Mouse (Mus musculus): ENCODE measurements at regions not wholly inside any gene's neighbourhood (a gene's known extent, or its start where the extent isn't known, plus 50 kb on each side); places are given as distances from the start of the nearest gene placed in this dataset.

GRCm38 (mm10) chr13:111050097-111050496 is 204.7 kb upstream of the Actbl2 start:
- Histone ChIP-seq H3K4me2 (ENCODE audit: low read depth) (no peak overlapping the region), H3K9me3 (ENCODE audit: control insufficient read depth, low read length) (no peaks in the 10 kb centered on the region), H3K36me3 (replicated peaks; ENCODE audit: control insufficient read depth, insufficient read depth, low read depth) (no peaks in the 10 kb centered on the region), H3K4me3 (ENCODE audit: insufficient read depth in 1 of 2, low read depth in 2 of 2, low read length in 2 of 2) (no peak overlapping the region), H3K4me1 (replicated peaks; ENCODE audit: control insufficient read depth in 2 of 2, insufficient read depth in 2 of 2, low read length in 1 of 2) (0 out of 4 replicates have a peak, but pooled peaks cover 0 to 1% of the 10 kb centered on the region in 2 experiments), H3K9ac (replicated peaks) (no peak overlapping the region), H3K27me3 (ENCODE audit: control insufficient read depth, insufficient read depth, low read length) (no peaks in the 10 kb centered on the region), H3K27ac (no peak overlapping the region)
- TF ChIP-seq CTCF (IDR thresholded peaks at IDR 0.05; ENCODE audit: low read depth): no peak
- TF ChIP-seq EP300 (IDR thresholded peaks at IDR 0.05; ENCODE audit: low read depth): no peak
- ATAC-seq (ENCODE audit: insufficient read depth) (no peak), DNase-seq (ENCODE audit: low read depth in 3 of 3, low spot score in 3 of 3) (no peak)
- 45% methylated on average over 6 of the region's 6 CpGs for WGBS (ENCODE audit: insufficient replicate concordance)

GRCm38 (mm10) chr13:111055817-111056216 is 199.0 kb upstream of the Actbl2 start:
- H3K27me3 ChIP-seq (ENCODE audit: control insufficient read depth, insufficient read depth, low read length): no peaks in the 10 kb centered on the region
- no peaks in the 10 kb centered on the region for H3K4me1 ChIP-seq (replicated peaks; ENCODE audit: control insufficient read depth in 2 of 2, insufficient read depth in 2 of 2, low read length in 1 of 2)
- no peak for TF ChIP-seq EP300 (IDR thresholded peaks at IDR 0.05; ENCODE audit: low read depth)
- TF ChIP-seq CTCF (IDR thresholded peaks at IDR 0.05; ENCODE audit: low read depth): no peak
- H3K4me3 ChIP-seq (ENCODE audit: insufficient read depth in 1 of 2, low read depth in 2 of 2, low read length in 2 of 2): no peak overlapping the region
- ATAC-seq (ENCODE audit: insufficient read depth): no peak
- no peaks in the 10 kb centered on the region for H3K9me3 ChIP-seq (ENCODE audit: control insufficient read depth, low read length)
- H3K36me3 ChIP-seq (replicated peaks; ENCODE audit: control insufficient read depth, insufficient read depth, low read depth): no peaks in the 10 kb centered on the region
- DNase-seq (ENCODE audit: low read depth in 3 of 3, low spot score in 3 of 3): no peak
- H3K27ac ChIP-seq: no peak overlapping the region
- WGBS (ENCODE audit: insufficient replicate concordance): 55% methylated on average over 2 of the region's 2 CpGs
- H3K9ac ChIP-seq (replicated peaks): no peak overlapping the region
- no peak overlapping the region for H3K4me2 ChIP-seq (ENCODE audit: low read depth)

- no peak for ATAC-seq (ENCODE audit: insufficient read depth)
- WGBS (ENCODE audit: insufficient replicate concordance): 50% methylated on average over 2 of the region's 2 CpGs
- no peaks in the 10 kb centered on the region for H3K36me3 ChIP-seq (replicated peaks; ENCODE audit: control insufficient read depth, insufficient read depth, low read depth)
These were observed 167.1 kb upstream of the Actbl2 start for GRCm38 (mm10) chr13:111087753-111088152.

GRCm38 (mm10) chr13:111096071-111096470 is 158.7 kb upstream of the Actbl2 start:
- Histone ChIP-seq H3K27ac (no peak overlapping the region), H3K9ac (replicated peaks) (no peak overlapping the region), H3K36me3 (replicated peaks; ENCODE audit: control insufficient read depth, insufficient read depth, low read depth) (no peaks in the 10 kb centered on the region), H3K4me3 (ENCODE audit: insufficient read depth in 1 of 2, low read depth in 2 of 2, low read length in 2 of 2) (no peak overlapping the region), H3K9me3 (ENCODE audit: control insufficient read depth, low read length) (no peaks in the 10 kb centered on the region), H3K27me3 (ENCODE audit: control insufficient read depth, insufficient read depth, low read length) (no peaks in the 10 kb centered on the region), H3K4me1 (replicated peaks; ENCODE audit: control insufficient read depth in 2 of 2, insufficient read depth in 2 of 2, low read length in 1 of 2) (no peaks in the 10 kb centered on the region), H3K4me2 (ENCODE audit: low read depth) (no peak overlapping the region)
- DNase-seq (ENCODE audit: low read depth in 3 of 3, low spot score in 3 of 3): no peak
- ATAC-seq (ENCODE audit: insufficient read depth): no peak
- TF ChIP-seq EP300 (IDR thresholded peaks at IDR 0.05; ENCODE audit: low read depth): no peak
- 71% methylated on average over 5 of the region's 5 CpGs for WGBS (ENCODE audit: insufficient replicate concordance)

More at GRCm38 (mm10) chr13:111087753-111088152, 167.1 kb upstream of the Actbl2 start:
- no peaks in the 10 kb centered on the region for H3K27me3 ChIP-seq (ENCODE audit: control insufficient read depth, insufficient read depth, low read length)
- TF ChIP-seq EP300 (IDR thresholded peaks at IDR 0.05; ENCODE audit: low read depth) (no peak), CTCF (IDR thresholded peaks at IDR 0.05; ENCODE audit: low read depth) (no peak)
- H3K4me2 ChIP-seq (ENCODE audit: low read depth): no peak overlapping the region
- DNase-seq (ENCODE audit: low read depth in 3 of 3, low spot score in 3 of 3): no peak
- H3K4me3 ChIP-seq (ENCODE audit: insufficient read depth in 1 of 2, low read depth in 2 of 2, low read length in 2 of 2): no peak overlapping the region
- H3K27ac ChIP-seq: no peak overlapping the region
- no peaks in the 10 kb centered on the region for H3K4me1 ChIP-seq (replicated peaks; ENCODE audit: control insufficient read depth in 2 of 2, insufficient read depth in 2 of 2, low read length in 1 of 2)
- no peaks in the 10 kb centered on the region for H3K9me3 ChIP-seq (ENCODE audit: control insufficient read depth, low read length)
- H3K9ac ChIP-seq (replicated peaks): no peak overlapping the region

- H3K9me3 ChIP-seq (ENCODE audit: control insufficient read depth, low read length): no peaks in the 10 kb centered on the region
- DNase-seq (ENCODE audit: low read depth in 3 of 3, low spot score in 3 of 3): no peak
- TF ChIP-seq EP300 (IDR thresholded peaks at IDR 0.05; ENCODE audit: low read depth) (no peak), CTCF (IDR thresholded peaks at IDR 0.05; ENCODE audit: low read depth) (no peak)
- 51% methylated on average over 4 of the region's 4 CpGs for WGBS (ENCODE audit: insufficient replicate concordance)
- H3K4me3 ChIP-seq (ENCODE audit: insufficient read depth in 1 of 2, low read depth in 2 of 2, low read length in 2 of 2): no peak overlapping the region
- H3K9ac ChIP-seq (replicated peaks): no peak overlapping the region
- H3K4me1 ChIP-seq (replicated peaks; ENCODE audit: control insufficient read depth in 2 of 2, insufficient read depth in 2 of 2, low read length in 1 of 2): no peaks in the 10 kb centered on the region
- no peaks in the 10 kb centered on the region for H3K36me3 ChIP-seq (replicated peaks; ENCODE audit: control insufficient read depth, insufficient read depth, low read depth)
- no peak overlapping the region for H3K4me2 ChIP-seq (ENCODE audit: low read depth)
- ATAC-seq (ENCODE audit: insufficient read depth): no peak
- no peak overlapping the region for H3K27ac ChIP-seq
- no peaks in the 10 kb centered on the region for H3K27me3 ChIP-seq (ENCODE audit: control insufficient read depth, insufficient read depth, low read length)
These were observed 157.5 kb upstream of the Actbl2 start for GRCm38 (mm10) chr13:111097336-111097735.
